Mouse (Mus musculus) spleen, adult 18-20 months (tissue): ENCODE measurements around the gene Pon2.
"Not testable (repeated sequence)": the region's sequence is repeated elsewhere in the genome, so short reads cannot be mapped to it uniquely, and the experiment has no call there.

Experiments
- DNase-seq, 2 experiments: peaks; one replicate each; pipeline ENCODE4 v3.0.0; 2022; ENCODE audit warnings: mixed read lengths in 2 of 2

Pon2 gene

GRCm38 (mm10) chr6:5291450-5291849, 6.8 kb downstream of the Pon2 start:
- DNase-seq: no peak

GRCm38 (mm10) chr6:5287919-5288318, 10.3 kb downstream of the Pon2 start:
- no peak for DNase-seq

- DNase-seq: no peak
These were observed 10.9 kb downstream of the Pon2 start for GRCm38 (mm10) chr6:5287392-5287791.

GRCm38 (mm10) chr6:5282418-5282817, 15.8 kb downstream of the Pon2 start:
- DNase-seq: no peak

- DNase-seq: no peak
These were observed 17.5 kb downstream of the Pon2 start for GRCm38 (mm10) chr6:5280576-5281305.

GRCm38 (mm10) chr6:5277972-5278371, 20.3 kb downstream of the Pon2 start:
- DNase-seq: no peak

- DNase-seq: no peak
These were observed 28.6 kb downstream of the Pon2 start for GRCm38 (mm10) chr6:5269641-5270040.

- no peak for DNase-seq
These were observed 33.5 kb downstream of the Pon2 start for GRCm38 (mm10) chr6:5264793-5265192.

GRCm38 (mm10) chr6:5263250-5263999, 34.8 kb downstream of the Pon2 start:
- no peak for DNase-seq

GRCm38 (mm10) chr6:5262322-5263249, 35.7 kb downstream of the Pon2 start:
- no peak for DNase-seq

GRCm38 (mm10) chr6:5255722-5256451, 42.4 kb downstream of the Pon2 start, which contains the start of gene Pon3:
Gene Pon3, minus strand, starts transcription at chr6:5256286.
- peak; percentile 22 to 44 for DNase-seq

- no peak for DNase-seq
These were observed 43.0 kb downstream of the Pon2 start for GRCm38 (mm10) chr6:5255291-5255690.

GRCm38 (mm10) chr6:5254869-5255268, 43.4 kb downstream of the Pon2 start:
- no peak for DNase-seq

- no peak for DNase-seq
These were observed 52.3 kb downstream of the Pon2 start for GRCm38 (mm10) chr6:5245926-5246325.

GRCm38 (mm10) chr6:5238799-5239198, 59.5 kb downstream of the Pon2 start:
- DNase-seq: no peak

- no peak for DNase-seq
These were observed 60.7 kb downstream of the Pon2 start for GRCm38 (mm10) chr6:5237510-5237909.

GRCm38 (mm10) chr6:5236843-5237371, 61.3 kb downstream of the Pon2 start:
- no peak for DNase-seq

GRCm38 (mm10) chr6:5234563-5234962, 63.7 kb downstream of the Pon2 start:
- DNase-seq: no peak

- DNase-seq: no peak
These were observed 64.4 kb downstream of the Pon2 start for GRCm38 (mm10) chr6:5233812-5234211.

GRCm38 (mm10) chr6:5232022-5232421, 66.2 kb downstream of the Pon2 start:
- DNase-seq: no peak

GRCm38 (mm10) chr6:5230261-5230660, 68.0 kb downstream of the Pon2 start:
- no peak for DNase-seq

GRCm38 (mm10) chr6:5223551-5223950, 74.7 kb downstream of the Pon2 start:
- DNase-seq: not testable (repeated sequence)
